Mouse (Mus musculus) intestine, postnatal 0 days (tissue): ENCODE results near the gene Hsh2d. TPM values are rescaled to one million over a fixed set of nuclear protein-coding genes. Genes with fewer than 3 reads are reported as not detected.
A peak's percentile ranks its signal among the peaks of the same experiment; 100 is the strongest.

Experiments
- ATAC-seq: fragments of 200-750 bp; cut with Nextera tagmentation; 2 replicates; pipeline ENCODE4 v1.8.0; 2017; ENCODE audit warnings: mild to moderate bottlenecking, moderate TSS enrichment, moderate library complexity
- H3K27ac ChIP-seq: fragments of 300-500 bp; sonication (generic); 2 replicates; pipeline ENCODE4 v1.5.1; 2014; ENCODE audit warnings: mild to moderate bottlenecking, low read depth, low read length, moderate library complexity
- H3K27me3 ChIP-seq: fragments of 300-500 bp; sonication (generic); replicated peaks from 2 replicates; pipeline ENCODE4 v1.6.1; 2014; ENCODE audit warnings: low read length, mixed read lengths; ENCODE audit not compliant: control insufficient read depth, insufficient read depth
- H3K36me3 ChIP-seq: fragments of 300-500 bp; sonication (generic); 2 replicates; pipeline ENCODE4 v1.6.1; 2014; ENCODE audit warnings: mild to moderate bottlenecking, moderate library complexity; ENCODE audit not compliant: control insufficient read depth, insufficient read depth
- H3K4me1 ChIP-seq: fragments of 300-500 bp; sonication (generic); replicated peaks from 2 replicates; pipeline ENCODE4 v1.6.1; 2014; ENCODE audit warnings: antibody characterized with exemption, low read length, mixed read lengths; ENCODE audit not compliant: control insufficient read depth, insufficient read depth
- H3K4me2 ChIP-seq: fragments of 300-500 bp; sonication (generic); replicated peaks from 2 replicates; pipeline ENCODE4 v1.6.1; 2014; ENCODE audit warnings: low read depth, mild to moderate bottlenecking, moderate library complexity
- H3K4me3 ChIP-seq: fragments of 300-500 bp; sonication (generic); 2 replicates; pipeline ENCODE4 v1.5.1; 2014; ENCODE audit warnings: low read depth, low read length
- H3K9ac ChIP-seq: fragments of 300-500 bp; sonication (generic); 2 replicates; pipeline ENCODE4 v1.6.1; 2014; ENCODE audit warnings: mild to moderate bottlenecking, low read depth, low read length
- H3K9me3 ChIP-seq: fragments of 300-500 bp; sonication (generic); 2 replicates; pipeline ENCODE4 v1.6.1; 2016; ENCODE audit warnings: mixed run types; ENCODE audit not compliant: control insufficient read depth
- CTCF ChIP-seq: sonication (generic); IDR thresholded peaks from 2 replicates; pipeline ENCODE4 v1.5.1; 2016; ENCODE audit warnings: low read depth, mild to moderate bottlenecking, control low read depth, antibody characterized with exemption, moderate library complexity
- WGBS: fragments of 180-500 bp; shearing (Covaris S2); extraction: QIAGEN DNeasy Blood & Tissue Kit; methylation state at CpG from one replicate; pipeline ENCODE4 v1.1.7; 2014; 5-methylcytosine and 5-hydroxymethylcytosine counted together
- polyA plus RNA-seq: library from polyadenylated mRNA; unstranded; fragments of >200 nt; fragmentation: Nextera tagmentation; extraction: Ambion mirVana; gene quantifications from 2 replicates; pipeline ENCODE4 v1.2.1, GENCODE M21; 2015

Gene Hsh2d
- polyA plus RNA-seq, 1 experiment from 2014 or later, result 3.6 TPM

GRCm38 (mm10) chr8:72215871-72216270, 26.4 kb downstream of the Hsh2d start:
- Histone ChIP-seq H3K4me1 (no peaks in the 10 kb centered on the region; the same call in 1 of the 2 replicates), H3K4me3 (no peak overlapping the region), H3K9me3 (no peaks in the 10 kb centered on the region), H3K36me3 (no peaks in the 10 kb centered on the region), H3K27me3 (no peaks in the 10 kb centered on the region), H3K9ac (no peak overlapping the region), H3K27ac (no peak overlapping the region), H3K4me2 (no peak overlapping the region)
- ATAC-seq, result no peak
- no peak for TF ChIP-seq CTCF
- WGBS, result 43% methylated on average over 1 of the region's 1 CpGs

GRCm38 (mm10) chr8:72218781-72219540, 29.5 kb downstream of the Hsh2d start:
- Histone ChIP-seq H3K36me3 (peaks cover 19% of the 10 kb centered on the region), H3K27ac (peak overlapping the region; percentile 78; the same call in 1 of the 2 replicates), H3K4me2 (peak overlapping the region; percentile 84), H3K9me3 (no peaks in the 10 kb centered on the region), H3K9ac (peak overlapping the region; percentile 77; the same call in 1 of the 2 replicates), H3K27me3 (no peaks in the 10 kb centered on the region), H3K4me3 (peak overlapping the region; percentile 70), H3K4me1 (0 out of 2 replicates have a peak, but pooled peaks cover 3% of the 10 kb centered on the region)
- WGBS, result 74% methylated on average over 9 of the region's 10 CpGs
- no peak for TF ChIP-seq CTCF
- ATAC-seq, result peak; percentile 18; the same call in 1 of the 2 replicates

- H3K36me3 ChIP-seq, result peaks cover 19% of the 10 kb centered on the region
- no peak for TF ChIP-seq CTCF
- H3K27me3 ChIP-seq, result no peaks in the 10 kb centered on the region
- peak; percentile 95 for ATAC-seq
- 0 out of 2 replicates have a peak, but pooled peaks cover 3% of the 10 kb centered on the region for H3K4me1 ChIP-seq
- H3K4me2 ChIP-seq, result peak within 1 kb of the TSS; percentile 84
- no peaks in the 10 kb centered on the region for H3K9me3 ChIP-seq
- 20% methylated on average over 39 of the region's 39 CpGs for WGBS
- H3K4me3 ChIP-seq, result peak within 1 kb of the TSS; percentile 70
- peak within 1 kb of the TSS; percentile 77 for H3K9ac ChIP-seq
- peak within 1 kb of the TSS; percentile 78 for H3K27ac ChIP-seq
Measured at GRCm38 (mm10) chr8:72219541-72220363, 30.3 kb downstream of the Hsh2d start, which contains the start of gene Fam32a. Fam32a (plus strand) TSS chr8:72219730.

- no peak for ATAC-seq
- H3K4me3 ChIP-seq, result peak overlapping the region; percentile 70; the same call in 1 of the 2 replicates
- H3K9ac ChIP-seq, result 0 out of 2 replicates have a peak overlapping the region, but pooled peaks have one; percentile 77
- H3K4me1 ChIP-seq, result 0 out of 2 replicates have a peak, but pooled peaks cover 3% of the 10 kb centered on the region
- H3K9me3 ChIP-seq, result no peaks in the 10 kb centered on the region
- WGBS, result 83% methylated on average over 4 of the region's 4 CpGs
- H3K36me3 ChIP-seq, result peaks cover 19% of the 10 kb centered on the region
- no peak overlapping the region for H3K27ac ChIP-seq
- peak; percentile 51 for TF ChIP-seq CTCF
- H3K27me3 ChIP-seq, result no peaks in the 10 kb centered on the region
- H3K4me2 ChIP-seq, result peak overlapping the region; percentile 84
Measured at GRCm38 (mm10) chr8:72220758-72221157, 31.3 kb downstream of the Hsh2d start.

- ATAC-seq, result no peak
- no peak for TF ChIP-seq CTCF
- H3K4me2 ChIP-seq, result no peak overlapping the region
Measured at GRCm38 (mm10) chr8:72222656-72223055, 33.2 kb downstream of the Hsh2d start.

More at GRCm38 (mm10) chr8:72222656-72223055, 33.2 kb downstream of the Hsh2d start:
- H3K9me3 ChIP-seq, result no peaks in the 10 kb centered on the region
- H3K27me3 ChIP-seq, result no peaks in the 10 kb centered on the region
- 92% methylated on average over 5 of the region's 5 CpGs for WGBS
- no peak overlapping the region for H3K9ac ChIP-seq
- H3K27ac ChIP-seq, result no peak overlapping the region
- H3K36me3 ChIP-seq, result peaks cover 19% of the 10 kb centered on the region
- H3K4me3 ChIP-seq, result no peak overlapping the region
- 0 out of 2 replicates have a peak, but pooled peaks cover 3% of the 10 kb centered on the region for H3K4me1 ChIP-seq
